Mouse (Mus musculus) spleen, adult 12 weeks (tissue): ENCODE data around the gene Vps26b.

ENCODE experiments used
- DNase-seq: peaks from one replicate; pipeline ENCODE4 v3.0.0; 2022; ENCODE audit warnings: low spot score

The Vps26b gene

DNA sequence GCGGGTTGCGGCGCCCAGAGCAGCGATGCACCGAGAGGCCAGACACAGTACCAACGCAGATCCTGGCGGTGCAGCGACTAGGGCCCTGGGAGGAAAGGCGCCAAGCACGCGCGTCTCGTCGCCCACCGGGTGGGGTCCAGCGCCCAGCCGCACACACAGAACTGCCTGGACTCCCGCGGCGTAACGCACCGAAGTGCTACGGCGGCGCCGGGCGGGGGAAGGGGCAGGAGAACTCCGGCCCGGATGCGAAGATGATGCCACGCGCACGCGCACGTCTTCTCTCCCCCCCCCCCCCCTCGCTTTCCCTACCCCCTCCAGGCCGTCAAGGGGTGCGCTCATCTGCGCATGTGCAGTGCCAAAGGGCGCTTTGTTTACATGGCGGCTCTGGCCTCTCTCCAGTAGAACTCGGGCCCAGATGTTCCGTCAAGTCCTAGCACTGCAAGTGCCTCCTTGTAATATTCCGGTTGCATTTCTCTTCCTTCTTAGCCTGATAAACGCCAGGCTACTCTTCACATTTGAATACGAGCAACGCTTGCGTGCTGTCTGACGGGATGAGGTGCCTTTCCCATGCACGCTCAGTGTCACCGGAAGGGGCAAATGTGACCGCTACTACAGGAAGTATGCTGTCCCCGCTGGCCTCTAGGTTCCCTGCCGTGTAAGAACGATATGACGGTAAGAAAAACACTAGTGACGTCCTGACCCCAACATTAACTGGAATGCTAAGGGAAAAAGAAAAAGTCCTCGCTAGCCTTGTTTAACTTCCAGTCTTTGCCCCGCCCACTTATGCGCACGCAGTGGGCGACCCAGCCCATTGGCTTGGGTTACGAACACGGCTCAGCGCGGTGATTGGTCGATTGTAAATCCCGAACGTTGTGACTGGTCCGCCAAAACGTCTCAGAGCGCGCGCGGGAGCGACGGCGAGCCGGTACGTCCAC lies at the start of gene Vps26b, which contains the start of gene Ncapd3:
Gene Vps26b (minus strand): TSS at position 238 of the 935 bp plus-strand sequence.
Gene Ncapd3 (plus strand): TSS at position 348 of the 935 bp plus-strand sequence.
- peak; percentile 94 for DNase-seq

- no peak for DNase-seq
These were observed 45.9 kb upstream of the Vps26b start for GRCm38 (mm10) chr9:27075812-27076211.

- no peak for DNase-seq
These were observed 44.8 kb upstream of the Vps26b start for GRCm38 (mm10) chr9:27074677-27075076.

DNA sequence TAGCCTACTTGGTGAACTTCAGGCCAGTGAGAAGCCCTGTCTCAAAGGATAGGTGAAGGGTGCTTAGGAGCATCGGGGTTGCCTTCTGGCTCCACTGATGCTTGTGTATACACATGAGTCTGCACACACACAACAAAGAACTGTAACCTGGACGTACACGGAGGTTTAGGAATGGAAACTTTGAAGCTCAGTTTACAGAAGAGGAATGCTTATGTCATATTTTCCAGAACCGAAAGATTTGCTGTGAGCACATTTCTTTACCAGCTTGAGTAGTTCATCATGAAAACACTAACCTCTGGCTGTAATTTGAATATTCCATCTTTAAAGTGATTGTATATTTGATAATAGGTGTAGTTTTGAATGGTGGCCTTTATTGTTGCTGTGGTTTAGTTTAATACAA lies 41.0 kb upstream of the Vps26b start:
- no peak for DNase-seq

DNA sequence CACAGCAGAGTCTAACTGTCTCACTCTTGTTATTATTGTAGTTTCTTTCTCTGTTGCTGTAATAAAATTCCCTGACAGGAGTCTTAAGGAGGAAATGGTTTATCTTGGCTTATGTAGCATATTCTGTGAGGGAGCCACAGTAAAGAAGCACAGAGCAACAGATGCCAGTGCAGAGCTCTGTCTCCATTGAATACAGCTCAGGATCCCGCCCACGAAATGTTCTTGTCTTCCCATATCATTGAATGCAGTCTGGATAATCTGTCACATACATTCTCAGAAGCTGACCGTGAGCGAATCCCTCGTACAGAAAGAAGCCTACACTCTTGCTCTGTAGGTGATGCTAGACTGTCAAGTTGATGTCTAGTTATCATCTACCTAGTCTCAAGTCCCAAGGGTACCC lies 28.5 kb upstream of the Vps26b start:
- DNase-seq, result no peak

DNA sequence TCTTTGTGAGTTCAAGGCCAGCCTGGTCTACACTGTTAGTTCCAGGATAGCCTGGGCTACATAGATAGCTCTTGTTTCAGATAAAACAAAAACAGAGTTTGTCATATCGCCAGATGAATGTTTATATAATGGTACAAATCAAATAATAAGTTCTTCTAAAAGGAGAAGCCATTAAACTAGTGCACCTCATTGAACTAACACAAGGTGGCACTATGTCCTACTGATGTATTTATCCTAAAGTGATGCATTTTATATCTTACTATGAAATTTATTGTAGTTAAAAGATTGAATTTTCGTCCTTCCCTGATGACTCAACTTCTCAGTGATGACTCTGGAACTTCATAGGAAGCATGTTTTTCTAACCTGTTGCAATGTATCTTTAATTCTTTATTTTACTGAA lies 19.6 kb upstream of the Vps26b start:
- no peak for DNase-seq

DNA sequence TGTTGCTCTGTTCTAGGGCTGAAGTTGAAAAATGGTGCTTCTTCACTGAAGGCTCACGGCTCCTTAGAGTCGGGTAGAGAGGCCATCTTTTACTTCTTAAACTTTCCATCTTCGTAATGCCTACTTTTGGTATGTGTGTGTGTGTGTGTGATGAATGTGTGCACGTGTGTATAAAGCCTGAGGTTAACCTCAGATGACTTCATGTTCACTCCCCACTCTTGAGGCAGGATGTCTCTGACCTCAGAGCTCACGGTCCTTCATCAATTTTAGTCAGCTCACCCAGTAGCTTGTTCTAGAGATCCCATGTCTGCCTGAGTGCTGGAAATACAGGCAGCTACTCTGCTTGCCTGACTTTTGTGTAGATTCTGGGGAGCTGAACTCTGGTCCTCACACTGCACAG lies 14.0 kb upstream of the Vps26b start:
- no peak for DNase-seq

DNA sequence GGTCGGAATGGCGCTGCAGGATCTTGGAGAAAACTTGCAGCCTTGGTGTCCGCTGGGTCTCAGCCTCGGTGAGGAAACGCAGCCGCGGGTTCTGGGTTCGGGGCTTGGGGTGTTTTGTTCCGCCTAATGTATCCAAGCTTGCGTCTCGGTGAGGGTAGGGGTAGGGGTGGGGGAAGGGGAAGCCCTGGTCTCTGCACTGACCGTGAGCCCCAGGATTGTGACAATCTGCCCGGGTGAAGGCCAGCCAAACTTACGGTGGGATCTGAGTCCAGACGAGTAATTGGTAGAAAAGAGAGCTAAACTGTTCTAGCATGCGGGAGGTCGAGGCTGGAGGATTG lies 867 bp upstream of the Vps26b start:
- DNase-seq, result no peak

GRCm38 (mm10) chr9:27029022-27029827 lies 640 bp downstream of the Vps26b start:
- DNase-seq, result peak; percentile 25

DNA sequence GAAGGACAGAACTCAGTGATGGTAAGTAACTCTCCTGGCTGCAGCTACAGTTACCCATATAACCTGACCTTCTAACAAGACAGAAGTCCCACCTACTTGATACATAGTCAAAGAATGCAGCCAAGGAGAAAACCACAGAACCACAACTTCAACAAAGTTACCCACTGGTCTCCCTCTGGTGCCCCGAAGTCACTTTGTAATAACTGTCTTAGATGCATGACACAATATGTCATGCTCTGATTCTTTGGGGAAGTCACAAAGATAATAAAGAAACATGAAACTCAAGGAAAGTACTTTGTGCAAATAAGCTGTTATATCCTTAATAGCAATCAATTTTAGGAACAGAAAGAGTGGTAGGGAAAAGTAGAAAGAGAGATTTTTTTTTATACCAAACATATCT lies 3.2 kb downstream of the Vps26b start:
- DNase-seq, result peak; percentile 12

DNA sequence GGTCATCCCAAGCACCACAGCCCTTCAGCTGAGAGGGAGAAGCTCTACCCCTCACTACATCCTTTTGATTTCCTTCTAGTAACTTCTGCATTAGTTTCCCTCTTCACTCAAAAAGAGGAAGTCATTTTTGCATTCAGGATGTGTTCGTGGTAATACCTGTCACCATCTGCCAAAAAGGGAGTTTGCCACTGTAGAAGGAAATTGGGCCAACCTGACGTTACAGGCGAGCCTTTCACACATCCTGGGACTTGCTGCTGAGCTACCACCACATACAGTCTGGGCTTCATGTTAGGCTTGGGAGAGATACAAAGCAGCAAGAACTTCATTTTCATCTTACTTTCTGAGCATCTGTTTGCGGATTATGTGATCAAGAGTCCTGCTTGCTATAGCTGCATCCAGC lies 6.2 kb downstream of the Vps26b start:
- DNase-seq, result peak; percentile 10

GRCm38 (mm10) chr9:27018961-27019360 lies 10.9 kb downstream of the Vps26b start:
- DNase-seq, result no peak

GRCm38 (mm10) chr9:27011572-27011971 lies 18.3 kb downstream of the Vps26b start:
- DNase-seq, result no peak

- no peak for DNase-seq
These were observed 20.6 kb downstream of the Vps26b start for GRCm38 (mm10) chr9:27009231-27009630.

GRCm38 (mm10) chr9:27006866-27007265 lies 23.0 kb downstream of the Vps26b start:
- no peak for DNase-seq

- DNase-seq, result no peak
These were observed 23.9 kb downstream of the Vps26b start for GRCm38 (mm10) chr9:27005933-27006332.

DNA sequence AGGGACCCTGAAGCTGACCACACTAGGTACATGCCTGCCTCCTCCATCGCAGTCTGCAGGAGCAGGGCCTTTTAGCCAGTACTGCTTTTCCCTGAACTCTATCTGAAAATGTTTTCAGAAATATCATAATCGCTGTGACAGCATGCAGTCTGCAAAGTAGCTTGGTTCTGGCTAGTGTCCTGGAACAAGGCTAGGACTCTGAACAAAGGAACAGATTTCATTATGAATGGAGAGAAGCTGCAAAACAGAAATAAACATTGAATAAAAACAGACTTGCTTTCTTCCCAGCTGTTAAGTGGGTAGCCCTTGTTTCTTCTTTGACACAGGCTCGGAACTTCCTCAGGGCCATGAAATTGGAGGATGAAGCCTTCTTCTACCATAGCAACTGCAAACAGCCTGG lies 24.6 kb downstream of the Vps26b start:
- DNase-seq, result no peak

DNA sequence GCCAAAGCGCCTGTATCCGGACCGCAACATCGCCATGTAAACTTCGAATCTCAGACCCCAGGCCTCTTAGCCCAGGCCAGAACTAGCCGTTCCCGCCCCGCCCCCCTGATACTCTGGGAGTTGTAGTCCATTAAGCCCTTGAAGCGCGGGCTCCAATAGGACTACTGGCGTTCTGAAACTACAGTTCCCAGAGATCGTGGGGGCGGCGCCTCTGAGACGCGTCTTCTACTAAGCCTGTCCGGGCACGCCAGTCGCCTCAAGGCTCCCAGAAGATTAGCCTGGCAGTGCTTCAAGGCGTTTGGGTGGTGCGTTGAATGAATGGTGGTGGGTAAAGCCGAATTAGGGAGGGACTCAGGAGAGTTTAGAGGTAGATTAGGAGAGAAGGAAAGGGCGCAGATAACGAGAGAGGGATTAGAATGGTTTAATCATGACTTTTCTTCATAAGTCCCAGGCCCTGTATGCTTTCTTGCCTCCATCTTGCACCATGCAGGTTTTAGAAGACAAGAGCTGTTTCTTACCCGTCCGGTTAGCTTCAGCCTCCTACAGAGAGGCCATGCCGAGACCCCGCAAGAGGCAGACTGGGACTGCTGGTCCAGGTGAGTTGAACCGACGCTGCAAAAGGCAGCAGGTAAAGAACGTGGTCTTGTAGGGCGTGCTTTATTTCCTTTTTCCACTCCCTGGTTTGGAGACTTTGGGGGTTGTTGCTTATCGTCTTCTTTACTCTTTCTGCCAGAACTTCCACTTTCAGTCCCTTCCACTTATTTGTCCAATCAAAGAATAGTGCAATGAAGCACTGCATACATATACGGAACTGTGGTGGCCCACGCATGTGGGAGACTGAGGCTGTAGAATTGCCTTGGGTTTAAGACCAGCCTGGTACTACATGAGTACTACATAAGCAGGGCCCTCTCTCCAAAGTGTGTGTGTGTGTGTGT lies 30.1 kb downstream of the Vps26b start, which contains the start of the genes Acad8 and Thyn1:
Gene Acad8 (minus strand): TSS at position 106 of the 935 bp plus-strand sequence.
Gene Thyn1 (plus strand): TSS at position 250 of the 935 bp plus-strand sequence.
- DNase-seq, result peak; percentile 80

- no peak for DNase-seq
These were observed 31.0 kb downstream of the Vps26b start for GRCm38 (mm10) chr9:26998669-26999460.

GRCm38 (mm10) chr9:26997501-26997900 lies 32.4 kb downstream of the Vps26b start:
- no peak for DNase-seq

DNA sequence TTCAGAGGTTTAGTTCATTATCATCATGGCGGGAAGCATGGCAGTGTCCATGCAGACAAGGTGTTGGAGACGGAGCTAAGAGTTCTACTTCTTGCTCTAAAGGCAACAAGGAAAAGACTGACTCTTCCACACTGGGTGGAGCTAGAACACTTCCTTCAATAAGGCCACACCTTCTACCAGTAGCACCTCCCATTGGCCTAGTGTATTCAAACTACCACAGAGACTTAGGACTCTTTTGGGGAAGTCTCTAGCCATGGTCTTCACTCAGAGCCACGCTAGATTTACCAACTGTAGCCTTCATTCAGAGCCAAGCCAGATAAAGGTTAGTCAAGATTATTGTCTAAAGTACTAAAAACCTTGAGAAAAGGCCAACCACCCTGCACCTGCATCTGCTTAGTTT lies 32.8 kb downstream of the Vps26b start:
- DNase-seq, result no peak
